Mouse (Mus musculus): ENCODE results near the gene Ankrd53. TPM values are rescaled to one million over a fixed set of nuclear protein-coding genes. Genes with fewer than 3 reads are reported as not detected.

Ankrd53 gene
- polyA plus RNA-seq (2015; fragmentation: Nextera tagmentation; extraction: Ambion mirVana) = 0.09 TPM in 1 of 2 replicates, not detected in the other

DNA sequence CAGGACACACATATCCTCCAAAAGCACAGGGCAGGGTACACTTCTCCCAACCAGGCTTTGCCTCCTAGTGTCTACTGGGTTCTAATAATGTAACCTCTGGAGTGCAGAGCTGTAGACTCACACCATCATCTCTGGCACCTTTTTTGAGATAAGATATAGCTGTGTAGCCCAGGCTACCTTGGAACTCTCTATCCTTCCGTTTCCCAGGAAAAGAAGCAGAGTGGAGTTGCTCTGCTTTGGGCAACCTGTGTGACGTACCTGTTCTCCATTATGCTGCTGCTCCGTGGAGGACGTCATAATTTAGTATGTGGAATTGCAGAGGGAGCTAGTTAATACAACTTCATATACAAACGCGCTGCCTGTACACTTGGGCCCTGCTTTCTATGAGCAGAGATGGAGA is at the start of gene Ankrd53:
Gene Ankrd53, plus strand, starts transcription at position 301 of the 400 bp plus-strand sequence.

DNA sequence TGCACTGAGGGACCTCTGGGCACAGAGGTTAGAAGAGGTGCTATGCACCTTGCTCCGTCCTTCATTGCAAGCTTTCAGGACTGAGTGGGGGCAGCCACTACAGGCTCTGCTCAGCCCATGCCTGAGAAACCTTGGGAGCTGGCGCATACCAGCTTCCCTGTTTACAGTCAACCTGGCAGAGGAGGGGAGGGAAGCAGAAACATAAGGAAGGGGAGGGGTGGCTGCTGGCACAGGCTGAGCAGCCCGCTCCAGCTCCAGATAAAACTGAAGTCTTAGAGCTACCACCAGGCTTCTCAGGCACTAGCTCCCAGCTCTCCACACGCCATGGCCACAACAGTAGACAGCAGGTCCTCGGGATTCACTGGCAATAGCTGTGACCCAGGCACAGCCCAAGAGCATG is 19.7 kb upstream of the Ankrd53 start, which contains the start of gene Atp6v1b1:
Gene Atp6v1b1, plus strand, starts transcription at position 230 of the 400 bp plus-strand sequence.

DNA sequence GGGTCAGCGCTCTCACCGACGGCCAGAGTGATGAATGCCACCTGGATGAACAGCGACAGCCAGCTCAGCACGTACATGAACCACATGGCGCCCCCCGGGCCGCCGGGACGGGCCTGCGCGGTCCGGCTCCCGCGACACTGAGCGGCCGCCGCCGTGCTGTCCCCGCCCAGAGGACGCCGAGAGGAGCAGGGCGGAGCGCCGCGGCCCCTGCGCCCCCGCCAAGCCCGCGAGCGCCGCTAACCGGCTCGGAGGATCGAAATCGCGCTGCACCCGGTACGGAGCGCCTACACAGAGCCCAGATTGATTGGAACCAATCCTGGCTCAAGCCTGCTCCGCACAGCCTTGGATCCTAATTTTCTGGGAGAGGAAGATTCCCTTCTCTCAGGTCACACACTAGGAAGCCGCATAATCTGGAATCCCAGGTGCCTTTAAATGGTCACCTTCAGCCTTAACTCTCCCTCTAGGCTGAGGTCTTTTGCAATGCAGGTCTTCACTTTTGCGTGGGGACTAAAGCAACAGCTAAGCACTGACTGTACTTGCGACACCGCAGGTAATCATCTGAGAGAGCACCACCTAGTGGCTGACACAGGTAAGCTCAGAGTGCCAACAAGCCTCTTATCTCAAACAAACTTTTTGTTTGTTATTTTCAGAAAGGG is 13.3 kb downstream of the Ankrd53 start, which contains the start of gene Tex261:
Gene Tex261, minus strand, starts transcription at position 176 of the 656 bp plus-strand sequence.

DNA sequence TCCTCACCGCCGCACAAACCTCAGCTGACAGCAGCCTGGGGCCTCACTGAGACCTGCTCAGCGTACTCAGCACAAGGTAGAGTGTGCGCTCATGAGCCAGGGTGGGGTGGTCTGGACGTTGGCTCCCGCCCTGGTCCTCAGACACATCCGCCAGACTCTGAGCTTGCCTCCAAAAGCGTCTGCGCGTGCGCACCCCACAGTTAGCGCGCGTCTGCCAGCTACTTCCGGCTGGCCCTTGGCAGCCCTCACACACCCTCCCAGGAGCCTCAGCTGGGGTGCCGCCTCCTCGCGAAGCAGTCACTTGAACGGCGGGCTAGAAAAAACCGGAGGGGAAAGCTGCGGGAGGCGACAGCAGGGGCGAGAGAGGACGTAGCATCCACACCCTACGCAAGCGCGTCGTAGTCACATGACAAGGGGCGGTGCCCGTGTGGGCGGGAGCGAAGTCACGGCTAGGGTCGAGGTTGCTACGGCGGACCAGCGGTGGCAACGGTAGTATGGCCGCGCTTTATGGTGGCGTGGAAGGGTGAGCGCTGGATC is 32.4 kb downstream of the Ankrd53 start, which contains the start of gene Nagk:
Gene Nagk, plus strand, starts transcription at position 223 of the 537 bp plus-strand sequence.

Other genes starting within 250 kb of the Ankrd53 start
- gene Actg2, start 226.4 kb upstream of the Ankrd53 start, polyA plus RNA-seq (2015; fragmentation: Nextera tagmentation; extraction: Ambion mirVana) = 1.5 and 2.5 TPM in 2 replicates
- gene Stambp, start 189.9 kb upstream of the Ankrd53 start, polyA plus RNA-seq (2015; fragmentation: Nextera tagmentation; extraction: Ambion mirVana) = 58.1 and 62.0 TPM in 2 replicates
- 0.14 TPM in 1 of 2 replicates, not detected in the other for gene Clec4f, start 106.5 kb upstream of the Ankrd53 start, polyA plus RNA-seq (2015; fragmentation: Nextera tagmentation; extraction: Ambion mirVana)
- gene Cd207, start 84.8 kb upstream of the Ankrd53 start, polyA plus RNA-seq (2015; fragmentation: Nextera tagmentation; extraction: Ambion mirVana) = 0.10 and 0.15 TPM in 2 replicates
- gene Vax2, start 51.4 kb upstream of the Ankrd53 start, polyA plus RNA-seq (2015; fragmentation: Nextera tagmentation; extraction: Ambion mirVana) = not detected in 2 replicates
- not detected in 2 replicates for gene Atp6v1b1, start 19.7 kb upstream of the Ankrd53 start, polyA plus RNA-seq (2015; fragmentation: Nextera tagmentation; extraction: Ambion mirVana)
- 72.1 and 74.3 TPM in 2 replicates for gene Tex261, start 13.2 kb downstream of the Ankrd53 start, polyA plus RNA-seq (2015; fragmentation: Nextera tagmentation; extraction: Ambion mirVana)
- 98.4 and 112 TPM in 2 replicates for gene Nagk, start 32.3 kb downstream of the Ankrd53 start, polyA plus RNA-seq (2015; fragmentation: Nextera tagmentation; extraction: Ambion mirVana)
- 24.0 and 27.5 TPM in 2 replicates for gene Paip2b, start 69.1 kb downstream of the Ankrd53 start, polyA plus RNA-seq (2015; fragmentation: Nextera tagmentation; extraction: Ambion mirVana)
- 54.0 and 57.7 TPM in 2 replicates for gene Zfp638, start 104.5 kb downstream of the Ankrd53 start, polyA plus RNA-seq (2015; fragmentation: Nextera tagmentation; extraction: Ambion mirVana)
- 2.2 and 2.4 TPM in 2 replicates for gene Dysf, start 245.9 kb downstream of the Ankrd53 start, polyA plus RNA-seq (2015; fragmentation: Nextera tagmentation; extraction: Ambion mirVana)

Data from neural tube, postnatal 0 days (tissue).